Mouse (Mus musculus) ES-Bruce4 (cell line): ENCODE results near the gene Ccnt2.

Source experiments
- CTCF ChIP-seq: IDR thresholded peaks from one replicate; pipeline ENCODE4 v1.8.1; 2011; ENCODE audit warnings: low read depth, low read length
- EP300 ChIP-seq: IDR thresholded peaks from 2 replicates; pipeline ENCODE4 v1.6.1; 2011; ENCODE audit warnings: low read depth, low read length; ENCODE audit not compliant: insufficient read depth
- POLR2A ChIP-seq: IDR thresholded peaks from one replicate; pipeline ENCODE4 v1.8.1; 2011; ENCODE audit warnings: low read length; ENCODE audit not compliant: insufficient read depth

DNA sequence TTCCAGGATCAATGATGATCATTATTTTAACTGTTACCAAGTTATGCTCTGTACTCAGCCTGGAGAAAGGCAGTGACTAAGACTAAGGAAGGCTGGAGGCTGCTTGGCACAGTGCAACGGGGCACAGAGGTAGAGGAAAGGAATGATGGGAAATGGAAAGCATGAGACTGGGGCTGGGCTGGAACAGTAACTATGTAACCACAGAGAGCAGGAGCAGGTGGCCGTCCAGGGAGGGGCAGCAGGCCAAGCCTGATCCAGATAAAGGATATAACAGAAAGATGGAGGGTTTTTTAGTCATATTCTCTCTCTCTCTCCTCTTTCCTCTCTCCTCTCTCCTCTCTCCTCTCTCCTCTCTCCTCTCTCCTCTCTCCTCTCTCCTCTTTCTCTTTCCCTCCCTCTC is 59.8 kb downstream of the Ccnt2 start:
- no peak for TF ChIP-seq CTCF
- TF ChIP-seq EP300 = no peak
- no peak for TF ChIP-seq POLR2A
